Mouse (Mus musculus) kidney, postnatal 0 days (tissue): Measurements from ENCODE around the gene Tefm. TPM values are rescaled to one million over a fixed set of nuclear protein-coding genes. Genes with fewer than 3 reads are reported as not detected.

Experiments used
- ATAC-seq: fragments of 200-750 bp; cut with Nextera tagmentation; replicated peaks from 2 replicates; pipeline ENCODE4 v1.8.0; 2017; ENCODE audit warnings: low read depth, moderate number of reproducible peaks, moderate TSS enrichment, moderate library complexity; ENCODE audit not compliant: low FRiP score
- DNase-seq: peaks from one replicate; pipeline ENCODE4 v3.0.0-alpha.2; 2016; ENCODE audit warnings: low spot score
- H3K27ac ChIP-seq: fragments of 300-500 bp; sonication (generic); 2 replicates; pipeline ENCODE4 v1.5.1; 2014; ENCODE audit warnings: mild to moderate bottlenecking
- H3K27me3 ChIP-seq: fragments of 300-500 bp; sonication (generic); 2 replicates; pipeline ENCODE4 v1.6.1; 2014; ENCODE audit warnings: low read length, mixed read lengths; ENCODE audit not compliant: insufficient read depth
- H3K36me3 ChIP-seq: fragments of 300-500 bp; sonication (generic); 2 replicates; pipeline ENCODE4 v1.6.1; 2014; ENCODE audit warnings: low read length, mixed read lengths; ENCODE audit not compliant: insufficient read depth
- H3K4me1 ChIP-seq: fragments of 300-500 bp; sonication (generic); replicated peaks from 2 replicates; pipeline ENCODE4 v1.6.1; 2014; ENCODE audit warnings: antibody characterized with exemption, low read length, mixed read lengths; ENCODE audit not compliant: insufficient read depth
- H3K4me2 ChIP-seq: fragments of 300-500 bp; sonication (generic); 2 replicates; pipeline ENCODE4 v1.6.1; 2014; ENCODE audit warnings: mild to moderate bottlenecking, low read length, moderate library complexity, mixed read lengths
- H3K4me3 ChIP-seq: fragments of 300-500 bp; sonication (generic); replicated peaks from 2 replicates; pipeline ENCODE4 v1.5.1; 2014; ENCODE audit warnings: low read depth, low read length
- H3K9ac ChIP-seq: fragments of 300-500 bp; sonication (generic); 2 replicates; pipeline ENCODE4 v1.6.1; 2014; ENCODE audit warnings: low read depth, low read length
- H3K9me3 ChIP-seq: fragments of 300-500 bp; sonication (generic); replicated peaks from 2 replicates; pipeline ENCODE4 v1.6.1; 2016; ENCODE audit warnings: low read length, inconsistent platforms, mixed read lengths
- CTCF ChIP-seq: IDR thresholded peaks from 2 replicates; pipeline ENCODE4 v1.5.1; 2016; ENCODE audit warnings: antibody characterized with exemption, low read depth, mild to moderate bottlenecking, moderate library complexity
- WGBS: fragments of 180-500 bp; shearing (Covaris S2); extraction: QIAGEN DNeasy Blood & Tissue Kit; methylation state at CpG from one replicate; pipeline ENCODE4 v1.1.7; 2014; 5-methylcytosine and 5-hydroxymethylcytosine counted together
- polyA plus RNA-seq: library from polyadenylated mRNA; unstranded; fragments of >200 nt; fragmentation: Nextera tagmentation; extraction: Ambion mirVana; gene quantifications from 2 replicates; pipeline ENCODE4 v1.2.1, GENCODE M21; 2015

Tefm gene
- polyA plus RNA-seq, 1 experiment from 2014 or later, result 36.5 TPM

DNA sequence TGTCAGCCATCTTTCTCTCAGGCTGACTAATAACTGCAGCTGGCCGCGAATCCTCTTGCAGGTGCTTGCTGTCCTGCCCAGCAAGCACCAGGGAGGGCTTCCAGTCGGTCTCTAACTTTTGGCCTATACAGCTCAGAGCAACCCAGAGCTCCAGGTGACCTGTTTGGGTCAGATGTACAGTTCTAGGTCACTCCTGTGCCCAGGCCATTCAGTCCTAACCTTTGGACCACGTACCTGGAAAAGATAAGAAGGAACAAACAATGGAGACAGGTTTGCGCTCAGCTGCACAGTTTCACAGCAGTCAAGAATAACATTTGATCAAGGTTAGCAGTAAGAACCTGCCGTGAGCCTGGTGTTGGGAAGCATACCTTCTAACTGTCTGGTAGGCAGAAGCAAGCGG lies 17.0 kb upstream of the Tefm start:
- Histone ChIP-seq H3K27ac (no peak overlapping the region), H3K9ac (no peak overlapping the region), H3K27me3 (no peaks in the 10 kb centered on the region), H3K9me3 (no peaks in the 10 kb centered on the region), H3K4me3 (no peak overlapping the region), H3K4me1 (0 out of 2 replicates have a peak, but pooled peaks cover 5% of the 10 kb centered on the region), H3K4me2 (no peak overlapping the region), H3K36me3 (no peaks in the 10 kb centered on the region)
- no peak for TF ChIP-seq CTCF
- WGBS, result 81% methylated on average over 7 of the region's 7 CpGs
- DNase-seq (no peak), ATAC-seq (no peak)

DNA sequence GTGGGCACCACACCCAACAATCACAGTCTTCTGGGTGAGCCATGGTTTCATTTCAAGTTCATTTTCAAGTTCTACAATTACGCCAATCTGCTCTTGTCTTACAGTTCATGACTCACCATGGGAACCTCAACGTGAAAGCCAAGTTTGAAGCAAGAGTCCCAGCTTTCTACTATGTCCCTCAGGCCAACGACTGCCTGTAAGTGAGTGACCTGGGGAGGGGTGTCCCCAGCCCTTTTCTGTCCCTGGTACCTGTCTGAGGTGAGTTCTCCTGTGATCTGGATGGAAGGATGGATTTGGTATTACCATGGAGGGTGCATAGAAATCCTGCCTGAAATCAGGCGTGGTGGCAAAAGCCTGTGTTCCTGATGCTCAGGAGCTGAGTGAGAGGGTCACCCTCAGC lies 14.9 kb upstream of the Tefm start:
- no peak overlapping the region for H3K4me3 ChIP-seq
- DNase-seq (no peak), ATAC-seq (no peak)
- H3K4me2 ChIP-seq, result no peak overlapping the region
- H3K4me1 ChIP-seq, result 0 out of 2 replicates have a peak, but pooled peaks cover 12% of the 10 kb centered on the region
- TF ChIP-seq CTCF, result no peak
- no peak overlapping the region for H3K9ac ChIP-seq
- 78% methylated on average over 4 of the region's 4 CpGs for WGBS
- no peaks in the 10 kb centered on the region for H3K36me3 ChIP-seq
- H3K27me3 ChIP-seq, result no peaks in the 10 kb centered on the region
- no peak overlapping the region for H3K27ac ChIP-seq
- no peaks in the 10 kb centered on the region for H3K9me3 ChIP-seq

DNA sequence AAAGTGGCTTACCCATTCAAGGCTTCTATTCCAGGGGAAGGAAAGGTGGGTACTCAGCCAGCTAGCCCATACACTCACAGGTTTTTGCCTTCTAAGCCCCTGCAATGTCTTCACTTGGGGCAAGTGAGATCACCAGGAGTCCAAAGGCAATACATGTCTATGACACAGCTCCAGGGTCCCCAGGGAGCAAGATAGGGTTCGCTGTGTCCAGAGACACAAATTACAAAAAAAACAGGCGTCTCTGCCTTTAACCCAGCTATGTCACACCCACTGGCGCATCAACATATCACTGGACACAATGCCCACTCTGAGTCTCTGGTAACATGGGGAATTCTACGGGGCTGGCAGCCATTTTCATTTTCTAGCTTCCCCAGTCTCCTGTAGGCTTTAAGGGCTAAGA lies 14.0 kb upstream of the Tefm start:
- H3K4me2 ChIP-seq, result no peak overlapping the region
- no peak for TF ChIP-seq CTCF
- 0 out of 2 replicates have a peak, but pooled peaks cover 12% of the 10 kb centered on the region for H3K4me1 ChIP-seq
- no peak overlapping the region for H3K9ac ChIP-seq
- DNase-seq (no peak), ATAC-seq (no peak)
- H3K27me3 ChIP-seq, result no peaks in the 10 kb centered on the region
- H3K4me3 ChIP-seq, result no peak overlapping the region
- H3K36me3 ChIP-seq, result no peaks in the 10 kb centered on the region
- H3K27ac ChIP-seq, result no peak overlapping the region
- 78% methylated on average over 4 of the region's 4 CpGs for WGBS
- no peaks in the 10 kb centered on the region for H3K9me3 ChIP-seq

DNA sequence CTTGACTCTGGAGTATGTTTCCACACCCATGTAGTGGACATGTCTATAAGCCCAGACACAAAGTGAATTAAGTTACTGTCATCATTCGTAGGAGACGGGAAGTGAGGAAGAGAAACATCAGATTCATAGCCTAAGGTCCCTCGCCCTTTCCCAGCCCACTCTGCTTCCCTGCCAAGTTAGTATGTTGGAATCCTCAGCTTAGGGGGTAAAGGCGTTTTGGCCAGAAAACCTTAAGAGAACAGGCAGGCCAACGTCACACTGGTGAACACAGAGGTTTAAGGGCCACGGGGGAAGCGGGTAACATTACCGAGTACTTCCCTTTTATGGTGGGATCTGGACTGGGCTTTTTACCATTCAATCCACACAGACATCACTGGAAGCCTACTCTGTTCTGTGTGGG lies 13.6 kb upstream of the Tefm start:
- DNase-seq, result no peak
- H3K27ac ChIP-seq, result no peak overlapping the region
- TF ChIP-seq CTCF, result no peak
- no peaks in the 10 kb centered on the region for H3K36me3 ChIP-seq
- H3K4me1 ChIP-seq, result 0 out of 2 replicates have a peak, but pooled peaks cover 12% of the 10 kb centered on the region
- no peaks in the 10 kb centered on the region for H3K9me3 ChIP-seq
- H3K4me2 ChIP-seq, result no peak overlapping the region
- H3K27me3 ChIP-seq, result no peaks in the 10 kb centered on the region
- H3K9ac ChIP-seq, result no peak overlapping the region
- 86% methylated on average over 8 of the region's 8 CpGs for WGBS
- H3K4me3 ChIP-seq, result no peak overlapping the region
- no peak for ATAC-seq

DNA sequence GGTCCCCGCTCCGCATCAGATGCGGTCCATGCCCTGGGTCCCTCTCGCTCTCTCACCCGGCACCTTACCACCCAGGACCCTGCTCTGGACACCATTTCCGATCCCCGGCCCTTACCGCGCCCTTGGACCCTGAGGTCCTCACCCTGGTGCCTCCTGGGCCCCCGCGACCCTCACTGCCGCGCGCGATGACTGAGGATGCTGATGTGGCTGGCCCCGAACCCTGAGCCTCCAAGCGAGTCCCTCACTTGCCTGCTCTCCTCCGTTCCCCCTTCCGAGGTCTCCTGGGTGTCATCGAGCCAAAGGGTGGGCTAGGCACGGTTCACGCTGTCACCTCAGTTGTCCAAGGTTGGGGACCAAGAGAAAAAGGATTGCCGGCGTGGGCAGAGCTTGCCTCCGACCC lies 12.5 kb upstream of the Tefm start:
- Histone ChIP-seq H3K9ac (peak overlapping the region; percentile 51), H3K9me3 (no peaks in the 10 kb centered on the region), H3K4me1 (0 out of 2 replicates have a peak, but pooled peaks cover 12% of the 10 kb centered on the region), H3K36me3 (no peaks in the 10 kb centered on the region), H3K27ac (no peak overlapping the region), H3K4me2 (peak overlapping the region; percentile 67), H3K4me3 (peak overlapping the region; percentile 54), H3K27me3 (no peaks in the 10 kb centered on the region)
- TF ChIP-seq CTCF, result no peak
- WGBS, result 28% methylated on average over 25 of the region's 25 CpGs
- no peak for DNase-seq
- peak; percentile 47 for ATAC-seq

DNA sequence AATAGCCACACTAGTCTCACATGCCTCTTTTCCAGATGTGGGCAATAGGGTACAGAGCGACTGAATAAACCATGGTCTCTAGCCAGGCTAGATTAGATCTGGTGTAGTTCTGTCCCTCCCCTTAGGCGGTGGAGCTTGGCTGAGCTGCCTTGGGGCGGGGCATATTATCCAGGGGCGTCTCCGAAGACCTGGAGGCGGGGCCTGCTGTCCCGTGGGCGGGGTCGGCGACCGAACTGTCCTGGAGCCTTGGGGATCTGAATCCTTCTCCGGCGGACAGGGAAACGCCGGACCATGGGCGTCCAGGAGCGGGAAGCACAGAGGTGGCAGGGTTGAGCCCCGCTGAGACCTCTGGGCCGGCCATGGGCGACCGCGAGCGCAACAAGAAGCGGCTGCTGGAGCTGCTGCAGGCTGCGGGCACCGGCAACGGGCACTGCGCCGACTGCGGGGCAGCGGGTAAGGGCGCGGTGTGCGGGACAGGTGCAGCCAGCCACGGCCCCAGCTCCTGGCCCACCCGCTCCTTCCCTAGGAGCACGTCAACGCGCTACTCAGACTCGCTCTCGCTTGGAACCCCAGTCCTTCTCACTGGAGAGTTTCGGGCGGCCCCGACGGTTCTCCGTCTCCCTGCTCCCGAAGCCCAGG lies 12.0 kb upstream of the Tefm start, which contains the start of gene Adap2:
Adap2 (plus strand) TSS at position 249 of the 639 bp plus-strand sequence.
- 1% methylated on average over 43 of the region's 47 CpGs for WGBS
- Histone ChIP-seq H3K4me2 (peak within 1 kb of the TSS; percentile 67), H3K4me1 (0 out of 2 replicates have a peak, but pooled peaks cover 12% of the 10 kb centered on the region)

DNA sequence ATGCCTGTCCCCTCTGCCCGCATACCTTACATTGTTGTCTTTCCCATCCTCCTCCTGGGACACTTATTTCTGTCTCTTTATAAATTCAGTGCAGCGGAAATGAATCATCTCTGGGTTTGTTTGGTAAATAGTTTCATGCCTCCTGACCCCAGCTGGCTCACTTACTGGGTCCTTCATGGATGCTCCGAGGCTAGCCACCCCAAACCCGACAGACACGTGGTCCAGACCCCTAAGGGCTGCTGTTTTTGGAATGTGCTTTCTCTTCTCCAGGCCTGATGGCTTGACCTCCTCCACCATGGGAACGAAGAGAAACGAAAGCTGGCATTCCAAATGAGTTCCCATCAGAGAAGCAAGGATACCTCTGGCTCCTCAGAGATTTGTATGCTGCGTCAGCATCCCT lies 10.4 kb upstream of the Tefm start:
- 76% methylated on average over 8 of the region's 8 CpGs for WGBS
- no peaks in the 10 kb centered on the region for H3K9me3 ChIP-seq
- ATAC-seq (no peak), DNase-seq (no peak)
- H3K36me3 ChIP-seq, result no peaks in the 10 kb centered on the region
- H3K4me1 ChIP-seq, result 0 out of 2 replicates have a peak, but pooled peaks cover 12% of the 10 kb centered on the region
- no peak overlapping the region for H3K27ac ChIP-seq
- H3K27me3 ChIP-seq, result no peaks in the 10 kb centered on the region
- no peak overlapping the region for H3K4me2 ChIP-seq
- no peak overlapping the region for H3K9ac ChIP-seq
- H3K4me3 ChIP-seq, result no peak overlapping the region
- no peak for TF ChIP-seq CTCF

More for the DNA sequence above, 12.0 kb upstream of the Tefm start, which contains the start of gene Adap2:
- no peaks in the 10 kb centered on the region for H3K27me3 ChIP-seq
- H3K9ac ChIP-seq, result peak within 1 kb of the TSS; percentile 51
- DNase-seq, result peak; percentile 92
- H3K4me3 ChIP-seq, result peak within 1 kb of the TSS; percentile 54
- ATAC-seq, result peak; percentile 91
- TF ChIP-seq CTCF, result no peak
- no peak within 1 kb of the TSS for H3K27ac ChIP-seq
- no peaks in the 10 kb centered on the region for H3K36me3 ChIP-seq
- H3K9me3 ChIP-seq, result no peaks in the 10 kb centered on the region
